In genomic region chr7:79555368-79556034, GRCm38 (mm10) we compare ENCODE assay signal across 10 mouse cellular contexts.
DNase-seq lines count a peak whose midpoint lies in the region; ATAC-seq lines count a peak whose summit lies in the region.
"Had no signal": no experiment of that assay in that cellular context is flagged by ENCODE, and none has a peak within 500 bp of the region (broad histone marks: within the 10 kb centered on the region; RNA-seq: fewer than 3 reads in every experiment).

No protein-coding gene starts in this region.

- H3K27me3 ChIP-seq in forebrain, embryonic 12.5 days: peaks cover 50% of the 10 kb centered on the region
- no peaks in the 10 kb centered on the region for H3K27me3 ChIP-seq in forebrain, embryonic 16.5 days (replicated peaks; ENCODE audit: control insufficient read depth, insufficient read depth, low read length)
- H3K27me3 ChIP-seq in midbrain, embryonic 10.5 days (ENCODE audit: low read depth, poor library complexity, severe bottlenecking): peaks cover 100% of the 10 kb centered on the region
- peaks cover 85% of the 10 kb centered on the region for H3K27me3 ChIP-seq in midbrain, embryonic 13.5 days

- ATAC-seq in forebrain, embryonic 12.5 days (ENCODE audit: low FRiP score): no peak
- ATAC-seq in forebrain, embryonic 16.5 days: no peak
- no peak for ATAC-seq in midbrain, embryonic 13.5 days
- ATAC-seq: intestine, embryonic 15.5 days had no signal

- no peaks in the 10 kb centered on the region for H3K9me3 ChIP-seq in forebrain, embryonic 12.5 days
- H3K9me3 ChIP-seq in forebrain, embryonic 16.5 days (ENCODE audit: control insufficient read depth, low read length): no peaks in the 10 kb centered on the region
- no peaks in the 10 kb centered on the region for H3K9me3 ChIP-seq in midbrain, embryonic 10.5 days (replicated peaks)
- no peaks in the 10 kb centered on the region for H3K9me3 ChIP-seq in midbrain, embryonic 13.5 days
- H3K9me3 ChIP-seq: intestine, embryonic 15.5 days; liver, embryonic 13.5 days had no signal

- peaks cover 38% of the 10 kb centered on the region for H3K4me1 ChIP-seq in forebrain, embryonic 12.5 days
- H3K4me1 ChIP-seq in forebrain, embryonic 16.5 days (replicated peaks; ENCODE audit: control insufficient read depth, insufficient read depth, low read length): peaks cover 13% of the 10 kb centered on the region
- H3K4me1 ChIP-seq in midbrain, embryonic 10.5 days: peaks cover 31% of the 10 kb centered on the region
- peaks cover 24% of the 10 kb centered on the region for H3K4me1 ChIP-seq in midbrain, embryonic 13.5 days (replicated peaks)
- H3K4me1 ChIP-seq: intestine, embryonic 15.5 days; liver, embryonic 13.5 days had no signal

- H3K36me3 ChIP-seq in forebrain, embryonic 12.5 days (replicated peaks): peaks cover 4% of the 10 kb centered on the region; the same call in 1 of the 2 replicates
- no peaks in the 10 kb centered on the region for H3K36me3 ChIP-seq in forebrain, embryonic 16.5 days (ENCODE audit: control insufficient read depth, insufficient read depth)
- H3K36me3 ChIP-seq in midbrain, embryonic 10.5 days: no peaks in the 10 kb centered on the region
- H3K36me3 ChIP-seq in midbrain, embryonic 13.5 days: no peaks in the 10 kb centered on the region
- H3K36me3 ChIP-seq: intestine, embryonic 15.5 days; liver, embryonic 13.5 days had no signal

- H3K4me3 ChIP-seq in forebrain, embryonic 12.5 days (replicated peaks): no peak overlapping the region
- H3K4me3 ChIP-seq in forebrain, embryonic 16.5 days (replicated peaks; ENCODE audit: low read length): no peak overlapping the region
- H3K4me3 ChIP-seq in midbrain, embryonic 10.5 days: peak overlapping the region; percentile 18; the same call in 1 of the 2 replicates
- no peak overlapping the region for H3K4me3 ChIP-seq in midbrain, embryonic 13.5 days (replicated peaks)
- H3K4me3 ChIP-seq: intestine, embryonic 15.5 days; liver, embryonic 13.5 days had no signal

- H3K9ac ChIP-seq in forebrain, embryonic 12.5 days: 0 out of 2 replicates have a peak overlapping the region, but pooled peaks have one; percentile 25
- H3K9ac ChIP-seq in forebrain, embryonic 16.5 days (replicated peaks; ENCODE audit: low read depth, low read length): no peak overlapping the region
- H3K9ac ChIP-seq in midbrain, embryonic 13.5 days (replicated peaks): no peak overlapping the region
- H3K9ac ChIP-seq: intestine, embryonic 15.5 days; liver, embryonic 13.5 days had no signal

- H3K27ac ChIP-seq in forebrain, embryonic 12.5 days: 0 out of 2 replicates have a peak overlapping the region, but pooled peaks have one; percentile 31
- no peak overlapping the region for H3K27ac ChIP-seq in forebrain, embryonic 16.5 days (ENCODE audit: low read length)
- no peak overlapping the region for H3K27ac ChIP-seq in midbrain, embryonic 10.5 days (replicated peaks)
- no peak overlapping the region for H3K27ac ChIP-seq in midbrain, embryonic 13.5 days
- H3K27ac ChIP-seq: intestine, embryonic 15.5 days; liver, embryonic 13.5 days had no signal

- 4% methylated on average over 25 of the region's 25 CpGs for WGBS in forebrain, embryonic 12.5 days
- WGBS in forebrain, embryonic 16.5 days: 14% methylated on average over 23 of the region's 25 CpGs
- WGBS in midbrain, embryonic 10.5 days: 1% methylated on average over 25 of the region's 25 CpGs
- WGBS in midbrain, embryonic 13.5 days: 8% methylated on average over 25 of the region's 25 CpGs

- H3K4me2 ChIP-seq in forebrain, embryonic 12.5 days: peak overlapping the region; percentile 31
- no peak overlapping the region for H3K4me2 ChIP-seq in forebrain, embryonic 16.5 days (ENCODE audit: low read length)
- no peak overlapping the region for H3K4me2 ChIP-seq in midbrain, embryonic 13.5 days (replicated peaks)
- H3K4me2 ChIP-seq: intestine, embryonic 15.5 days; liver, embryonic 13.5 days had no signal

- peak; percentile 62 for DNase-seq in midbrain, embryonic 10.5 days (ENCODE audit: low spot score)
- peak; percentile 85 for DNase-seq in embryo, embryonic 10.5 days (ENCODE audit: low spot score)
- peak; percentile 58 for DNase-seq in neural tube, embryonic 10.5 days (ENCODE audit: extremely low spot score, low spot score)
- no peak for DNase-seq in layer of hippocampus, adult 11-12 months (ENCODE audit: low spot score)
- no peak for DNase-seq in cerebellum, adult 11-12 months
- DNase-seq: liver, embryonic 13.5 days had no signal

Comparison
In these comparisons a context has a peak if more than half of its experiments do, and no peak if none do; other contexts are left out.
1. DNase-seq: peak in midbrain, embryonic 10.5 days (single experiment), embryo, embryonic 10.5 days (single experiment) and neural tube, embryonic 10.5 days (single experiment); none in layer of hippocampus, adult 11-12 months (single experiment) and cerebellum, adult 11-12 months (single experiment).